Mouse (Mus musculus) adrenal gland, adult (tissue): ENCODE measurements around the gene Stk38.
A peak's percentile ranks its signal among the peaks of the same experiment; 100 is the strongest.

ENCODE experiments used
- DNase-seq, 2 experiments: peaks; one replicate each; pipeline ENCODE4 v3.0.0; 2022 to 2023; ENCODE audit warnings: low spot score in 1 of 2; ENCODE audit not compliant: inconsistent age in 2 of 2

Gene Stk38

GRCm38 (mm10) chr17:28929369-28929768 is 78.4 kb downstream of the Stk38 start:
- DNase-seq, result no peak

GRCm38 (mm10) chr17:28928004-28928403 is 79.8 kb downstream of the Stk38 start:
- no peak for DNase-seq

GRCm38 (mm10) chr17:28926866-28927635 is 80.7 kb downstream of the Stk38 start:
- DNase-seq, result peak; percentile 46 to 80

GRCm38 (mm10) chr17:28926380-28926779 is 81.4 kb downstream of the Stk38 start:
- DNase-seq, result peak; percentile 75 to 93

- peak; percentile 36 to 84 for DNase-seq
These were observed 82.7 kb downstream of the Stk38 start for GRCm38 (mm10) chr17:28924957-28925595.

- no peak for DNase-seq
These were observed 85.7 kb downstream of the Stk38 start for GRCm38 (mm10) chr17:28922096-28922495.

GRCm38 (mm10) chr17:28921086-28921485 is 86.7 kb downstream of the Stk38 start:
- DNase-seq, result peak in 1 of 2 experiments; percentile 59
